Mouse (Mus musculus) stomach, postnatal 0 days (tissue): ENCODE results near the gene Mylk.

Experiments used
- CTCF ChIP-seq: IDR thresholded peaks from 2 replicates; pipeline ENCODE4 v1.5.1; 2016; ENCODE audit warnings: antibody characterized with exemption, low read depth, mild to moderate bottlenecking, moderate library complexity
- EP300 ChIP-seq: optimal IDR thresholded peaks from 2 replicates; pipeline ENCODE3; 2016; ENCODE audit warnings: antibody characterized with exemption

GRCm38 (mm10) chr16:34752977-34753376 is 8.0 kb downstream of the Mylk start:
- TF ChIP-seq CTCF = no peak
- TF ChIP-seq EP300 = no peak
